Mouse (Mus musculus) intestine, embryonic 14.5 days (tissue): ENCODE measurements at regions not wholly inside any gene's neighbourhood (a gene's known extent, or its start where the extent isn't known, plus 50 kb on each side); places are given as distances from the start of the nearest gene placed in this dataset.
A peak's percentile ranks its signal among the peaks of the same experiment; 100 is the strongest.

ENCODE experiments used
- ATAC-seq: fragments of 200-750 bp; cut with Nextera tagmentation; replicated peaks from 2 replicates; pipeline ENCODE4 v1.8.0; 2017; ENCODE audit warnings: low read depth, moderate number of reproducible peaks, moderate TSS enrichment, moderate library complexity; ENCODE audit not compliant: low FRiP score, low TSS enrichment
- DNase-seq: peaks from one replicate; pipeline ENCODE4 v3.0.0-alpha.2; 2018; ENCODE audit warnings: low spot score
- H3K27ac ChIP-seq: fragments of 300-500 bp; sonication (generic); 2 replicates; pipeline ENCODE4 v1.5.1; 2014; ENCODE audit warnings: low read depth, mild to moderate bottlenecking, control low read depth
- H3K27me3 ChIP-seq: fragments of 300-500 bp; sonication (generic); replicated peaks from 2 replicates; pipeline ENCODE4 v1.6.1; 2014; ENCODE audit warnings: low read length, control low read depth; ENCODE audit not compliant: control insufficient read depth, insufficient read depth
- H3K36me3 ChIP-seq: fragments of 300-500 bp; sonication (generic); 2 replicates; pipeline ENCODE4 v1.6.1; 2014; ENCODE audit warnings: low read length, control low read depth; ENCODE audit not compliant: control insufficient read depth, insufficient read depth
- H3K4me1 ChIP-seq: fragments of 300-500 bp; sonication (generic); replicated peaks from 2 replicates; pipeline ENCODE4 v1.6.1; 2014; ENCODE audit warnings: low read length, control low read depth, mixed read lengths; ENCODE audit not compliant: control insufficient read depth, insufficient read depth
- H3K4me2 ChIP-seq: fragments of 300-500 bp; sonication (generic); 2 replicates; pipeline ENCODE4 v1.6.1; 2014; ENCODE audit warnings: low read length
- H3K4me3 ChIP-seq: fragments of 300-500 bp; sonication (generic); 2 replicates; pipeline ENCODE4 v1.5.1; 2014; ENCODE audit warnings: low read depth, low read length, control low read depth, mixed read lengths
- H3K9ac ChIP-seq: fragments of 300-500 bp; sonication (generic); 2 replicates; pipeline ENCODE4 v1.6.1; 2014; ENCODE audit warnings: mild to moderate bottlenecking, low read length
- H3K9me3 ChIP-seq: fragments of 300-500 bp; sonication (generic); 2 replicates; pipeline ENCODE4 v1.6.1; 2016; ENCODE audit warnings: low read length, control low read depth; ENCODE audit not compliant: control insufficient read depth
- WGBS: fragments of 180-500 bp; shearing (Covaris S2); extraction: QIAGEN DNeasy Blood & Tissue Kit; methylation state at CpG from one replicate; pipeline ENCODE4 v1.1.7; 2014; 5-methylcytosine and 5-hydroxymethylcytosine counted together

DNA sequence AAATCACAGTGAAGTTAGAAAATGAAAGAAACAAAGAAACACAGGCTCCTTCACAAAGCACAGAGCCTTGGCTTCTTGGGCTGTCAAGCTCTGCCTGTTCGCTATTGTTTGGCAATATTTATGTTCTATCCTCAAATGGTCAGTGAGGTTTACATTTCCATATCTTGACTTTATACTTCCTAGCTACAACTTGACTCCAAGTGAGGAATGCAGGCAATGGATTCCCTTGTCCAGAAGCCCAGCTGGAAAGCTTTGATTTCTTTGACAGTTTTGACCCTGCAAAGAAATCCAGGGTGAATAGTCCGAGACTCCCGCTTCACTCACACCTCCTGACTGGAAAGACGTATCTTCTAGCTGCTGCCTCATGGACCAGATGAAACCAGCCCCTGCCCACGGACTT, 537.3 kb upstream of the Pbx1 start:
- ATAC-seq (no peak), DNase-seq (no peak)
- Histone ChIP-seq H3K4me2 (peak overlapping the region; percentile 23; the same call in 1 of the 2 replicates), H3K27me3 (no peaks in the 10 kb centered on the region), H3K9ac (no peak overlapping the region), H3K9me3 (no peaks in the 10 kb centered on the region), H3K27ac (peak overlapping the region; percentile 59; the same call in 1 of the 2 replicates), H3K4me3 (no peak overlapping the region), H3K4me1 (peaks cover 6% of the 10 kb centered on the region), H3K36me3 (no peaks in the 10 kb centered on the region)
- 24% methylated on average over 5 of the region's 5 CpGs for WGBS

DNA sequence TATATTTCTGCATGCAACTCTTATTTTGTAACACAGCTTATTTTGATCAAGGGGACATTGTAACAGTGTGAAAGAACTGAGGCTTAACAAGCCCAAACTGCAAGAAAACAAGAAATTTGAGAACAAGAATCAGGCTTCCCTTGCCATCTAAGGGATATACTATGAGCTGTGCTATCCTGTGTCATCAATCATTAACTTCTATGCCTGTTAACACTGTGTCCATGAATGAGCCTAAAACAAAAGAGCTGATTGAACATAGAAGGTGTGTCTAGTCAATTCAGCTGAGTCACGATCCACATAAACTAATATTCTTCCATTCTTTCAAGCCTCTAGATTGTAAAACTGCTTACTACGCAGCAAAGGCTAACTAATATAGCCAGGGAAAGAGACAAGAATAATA, 535.3 kb upstream of the Pbx1 start:
- no peaks in the 10 kb centered on the region for H3K9me3 ChIP-seq
- H3K4me2 ChIP-seq = no peak overlapping the region
- H3K9ac ChIP-seq = no peak overlapping the region
- H3K4me1 ChIP-seq = peaks cover 6% of the 10 kb centered on the region
- DNase-seq = no peak
- no peaks in the 10 kb centered on the region for H3K27me3 ChIP-seq
- WGBS = 71% methylated on average over 2 of the region's 2 CpGs
- H3K36me3 ChIP-seq = no peaks in the 10 kb centered on the region
- no peak overlapping the region for H3K27ac ChIP-seq
- H3K4me3 ChIP-seq = no peak overlapping the region
- ATAC-seq = peak; percentile 94

- no peak for DNase-seq
- Histone ChIP-seq H3K27me3 (no peaks in the 10 kb centered on the region), H3K36me3 (no peaks in the 10 kb centered on the region), H3K4me2 (no peak overlapping the region), H3K27ac (no peak overlapping the region), H3K4me1 (peaks cover 4% of the 10 kb centered on the region), H3K4me3 (no peak overlapping the region), H3K9ac (no peak overlapping the region), H3K9me3 (no peaks in the 10 kb centered on the region)
- 67% methylated on average over 6 of the region's 6 CpGs for WGBS
- ATAC-seq = no peak
Measured at GRCm38 (mm10) chr1:168964467-168964904, 532.4 kb upstream of the Pbx1 start.

DNA sequence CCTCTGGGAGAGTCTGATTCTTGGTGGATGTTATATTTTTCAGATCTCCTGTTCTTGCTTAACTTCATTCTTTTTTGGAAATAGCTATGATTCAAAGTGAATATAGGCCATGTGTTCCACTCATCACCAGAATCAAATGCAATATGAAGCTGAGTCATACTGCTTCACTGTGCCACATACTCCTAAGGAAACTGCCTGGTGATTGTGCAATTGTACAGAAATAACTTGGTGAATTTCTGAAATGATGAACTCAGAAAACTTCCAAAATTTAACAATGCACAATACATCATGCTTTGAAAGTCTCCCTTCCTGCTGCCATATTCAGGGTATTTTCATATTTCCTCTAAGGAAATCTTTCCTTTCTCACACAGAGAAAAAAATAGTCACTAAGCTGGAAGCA, 518.9 kb upstream of the Pbx1 start:
- Histone ChIP-seq H3K27me3 (no peaks in the 10 kb centered on the region), H3K36me3 (no peaks in the 10 kb centered on the region), H3K4me1 (no peaks in the 10 kb centered on the region), H3K4me3 (no peak overlapping the region), H3K9me3 (no peaks in the 10 kb centered on the region), H3K4me2 (no peak overlapping the region), H3K9ac (no peak overlapping the region), H3K27ac (no peak overlapping the region)
- DNase-seq = no peak
- no peak for ATAC-seq

DNA sequence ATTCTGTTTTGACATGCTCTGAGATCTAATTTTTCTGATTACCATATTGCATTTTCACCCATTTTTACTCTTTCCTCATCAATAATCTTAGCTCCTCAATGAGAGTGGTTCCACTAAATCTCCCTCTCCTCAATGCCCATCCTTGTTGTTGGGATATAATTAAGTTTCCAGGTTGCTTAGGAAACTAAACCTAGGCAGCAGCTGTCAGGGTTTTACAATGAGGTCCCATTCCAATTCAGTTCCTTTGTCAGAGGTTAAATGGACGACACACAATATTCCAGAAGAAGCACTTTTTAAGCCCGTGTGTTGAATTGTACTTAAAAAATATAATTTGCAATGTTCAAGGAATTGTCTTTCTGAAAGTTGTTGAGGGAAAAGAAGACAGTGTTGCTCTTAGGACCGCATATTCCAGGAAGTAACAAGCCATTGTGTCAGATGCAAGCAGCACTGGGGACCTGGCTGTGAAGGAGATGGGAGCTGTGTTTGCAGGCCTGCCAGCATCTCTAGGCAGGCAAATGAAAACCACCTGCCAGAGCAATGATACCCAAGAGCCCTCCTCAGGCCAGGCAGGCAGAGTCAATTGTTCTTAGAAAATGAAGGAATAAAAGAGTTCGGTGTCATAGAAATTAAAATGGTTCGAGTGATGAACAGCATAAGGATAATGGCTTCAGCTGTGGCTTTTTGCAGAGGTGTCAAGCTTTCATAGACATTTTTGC, 492.2 kb upstream of the Pbx1 start:
- Histone ChIP-seq H3K4me2 (no peak overlapping the region), H3K4me1 (no peaks in the 10 kb centered on the region), H3K27ac (no peak overlapping the region), H3K36me3 (no peaks in the 10 kb centered on the region), H3K4me3 (no peak overlapping the region), H3K9ac (no peak overlapping the region), H3K27me3 (no peaks in the 10 kb centered on the region), H3K9me3 (no peaks in the 10 kb centered on the region)
- DNase-seq (no peak), ATAC-seq (no peak)
- WGBS = 81% methylated on average over 5 of the region's 5 CpGs

DNA sequence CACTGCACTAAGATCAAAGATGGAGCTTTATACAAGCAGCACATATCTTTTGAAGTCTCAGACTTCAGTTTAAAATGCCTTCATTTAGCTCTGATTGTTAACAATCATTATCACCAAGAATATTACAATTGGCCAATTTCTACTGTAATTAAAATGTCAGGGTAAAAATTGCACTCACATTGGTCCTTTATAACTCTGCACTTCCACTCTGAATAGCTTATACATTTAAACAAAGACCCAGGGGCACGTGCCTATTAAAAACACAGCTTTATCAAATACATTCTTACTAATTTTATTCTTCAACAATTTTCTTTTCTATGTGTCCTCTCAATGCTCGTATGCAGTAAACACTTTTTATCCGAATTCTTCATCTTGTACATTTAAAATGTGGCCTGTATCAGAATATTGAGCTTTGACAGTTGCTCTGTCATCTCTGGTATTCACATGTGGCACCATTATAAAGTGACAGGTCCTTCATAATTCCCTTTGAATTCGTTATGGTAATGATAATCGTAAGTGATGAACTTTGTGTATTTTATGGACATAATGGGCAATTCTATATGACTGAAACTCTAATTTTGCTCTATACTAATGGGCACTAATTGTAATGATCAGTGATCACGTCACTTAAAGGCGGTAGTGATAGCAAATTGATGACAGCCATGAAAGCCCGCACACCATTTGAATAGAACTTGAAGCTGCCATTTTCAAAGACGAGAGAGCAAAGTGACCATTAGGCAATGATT, 486.4 kb upstream of the Pbx1 start:
- DNase-seq (no peak), ATAC-seq (no peak)
- Histone ChIP-seq H3K36me3 (no peaks in the 10 kb centered on the region), H3K4me3 (no peak overlapping the region), H3K9me3 (no peaks in the 10 kb centered on the region), H3K27ac (no peak overlapping the region), H3K9ac (no peak overlapping the region), H3K4me1 (no peaks in the 10 kb centered on the region), H3K27me3 (no peaks in the 10 kb centered on the region), H3K4me2 (no peak overlapping the region)
- 87% methylated on average over 9 of the region's 9 CpGs for WGBS

- no peaks in the 10 kb centered on the region for H3K4me1 ChIP-seq
- H3K36me3 ChIP-seq = no peaks in the 10 kb centered on the region
- H3K9ac ChIP-seq = no peak overlapping the region
- H3K9me3 ChIP-seq = no peaks in the 10 kb centered on the region
- no peak overlapping the region for H3K4me2 ChIP-seq
- ATAC-seq (no peak), DNase-seq (no peak)
- no peak overlapping the region for H3K4me3 ChIP-seq
- no peaks in the 10 kb centered on the region for H3K27me3 ChIP-seq
- 75% methylated on average over 4 of the region's 4 CpGs for WGBS
- H3K27ac ChIP-seq = no peak overlapping the region
Measured at GRCm38 (mm10) chr1:168908684-168909175, 476.7 kb upstream of the Pbx1 start.

GRCm38 (mm10) chr1:168908192-168908591, 476.1 kb upstream of the Pbx1 start:
- 89% methylated on average over 6 of the region's 6 CpGs for WGBS

More at GRCm38 (mm10) chr1:168908192-168908591, 476.1 kb upstream of the Pbx1 start:
- Histone ChIP-seq H3K9me3 (no peaks in the 10 kb centered on the region), H3K27me3 (no peaks in the 10 kb centered on the region), H3K4me2 (no peak overlapping the region), H3K4me1 (no peaks in the 10 kb centered on the region), H3K36me3 (no peaks in the 10 kb centered on the region), H3K9ac (no peak overlapping the region), H3K27ac (no peak overlapping the region), H3K4me3 (no peak overlapping the region)
- no peak for ATAC-seq
- DNase-seq = no peak
